Mouse (Mus musculus): ENCODE data around the gene Lztr1.

Lztr1 gene

GRCm38 (mm10) chr16:17508546-17509239 lies at the start of gene Lztr1:
Gene Lztr1 (plus strand): TSS chr16:17508688.
- DNase-seq = peak; percentile 86

GRCm38 (mm10) chr16:17460254-17460653 lies 48.2 kb upstream of the Lztr1 start:
- peak; percentile 61 to 62 for DNase-seq

- no peak for DNase-seq
These were observed 46.9 kb upstream of the Lztr1 start for GRCm38 (mm10) chr16:17461596-17461995.

GRCm38 (mm10) chr16:17463184-17463583 lies 45.3 kb upstream of the Lztr1 start:
- DNase-seq = no peak

GRCm38 (mm10) chr16:17466875-17467663 lies 41.4 kb upstream of the Lztr1 start:
- no peak for DNase-seq

GRCm38 (mm10) chr16:17472498-17472897 lies 36.0 kb upstream of the Lztr1 start:
- DNase-seq = no peak

GRCm38 (mm10) chr16:17474091-17474490 lies 34.4 kb upstream of the Lztr1 start:
- DNase-seq = peak; percentile 28 to 37

GRCm38 (mm10) chr16:17474761-17475160 lies 33.7 kb upstream of the Lztr1 start:
- DNase-seq = peak; percentile 29 to 55

GRCm38 (mm10) chr16:17475326-17475725 lies 33.2 kb upstream of the Lztr1 start:
- no peak for DNase-seq

- no peak for DNase-seq
These were observed 30.1 kb upstream of the Lztr1 start for GRCm38 (mm10) chr16:17478331-17478943.

GRCm38 (mm10) chr16:17481465-17481864 lies 27.0 kb upstream of the Lztr1 start:
- no peak for DNase-seq

- peak; percentile 54 to 69 for DNase-seq
These were observed 22.0 kb upstream of the Lztr1 start for GRCm38 (mm10) chr16:17486505-17486904.

GRCm38 (mm10) chr16:17488478-17489468 lies 19.7 kb upstream of the Lztr1 start:
- peak; percentile 32 to 37 for DNase-seq

- peak; percentile 31 to 48 for DNase-seq
These were observed 18.9 kb upstream of the Lztr1 start, which contains the start of gene Aifm3 for GRCm38 (mm10) chr16:17489469-17490111. Gene Aifm3 (plus strand): TSS chr16:17489611.

- no peak for DNase-seq
These were observed 17.3 kb upstream of the Lztr1 start for GRCm38 (mm10) chr16:17491154-17491553.

GRCm38 (mm10) chr16:17491896-17492561 lies 16.5 kb upstream of the Lztr1 start:
- DNase-seq = no peak

- DNase-seq = no peak
These were observed 11.8 kb upstream of the Lztr1 start for GRCm38 (mm10) chr16:17496499-17497305.

- no peak for DNase-seq
These were observed 9.1 kb upstream of the Lztr1 start for GRCm38 (mm10) chr16:17499249-17499883.

- no peak for DNase-seq
These were observed 5.8 kb upstream of the Lztr1 start for GRCm38 (mm10) chr16:17502681-17503080.

Measured in thymus, postnatal 36 days (tissue).